ENCODE assay signal across 24 mouse cellular contexts in the genomic region with DNA sequence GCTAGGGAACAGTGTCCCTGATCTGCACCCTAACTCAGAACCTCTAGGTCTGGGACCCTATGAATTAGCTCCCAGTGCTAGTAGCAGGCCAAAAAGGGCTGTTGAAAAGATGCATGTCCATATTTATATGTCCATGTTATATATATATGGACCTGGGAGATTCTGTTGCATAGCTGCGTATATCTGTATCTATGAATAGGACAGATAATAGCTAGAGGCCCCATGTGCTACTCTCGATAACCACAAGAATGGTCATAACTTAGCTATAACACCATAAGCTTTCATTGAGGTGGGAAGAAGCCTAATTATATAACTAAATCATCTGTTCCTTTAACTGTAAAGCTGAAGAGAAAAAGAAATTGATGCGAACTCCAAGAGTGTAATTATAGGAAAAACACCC.
DNase-seq lines count a peak whose midpoint lies in the region; ATAC-seq and TF ChIP-seq lines count a peak whose summit lies in the region.
"Had no signal": no experiment of that assay in that cellular context is flagged by ENCODE, and none has a peak within 500 bp of the region (broad histone marks: within the 10 kb centered on the region; RNA-seq: fewer than 3 reads in every experiment).

No protein-coding gene starts in this region.

- no peak overlapping the region for H3K4me3 ChIP-seq in liver, embryonic 14.5 days (ENCODE audit: insufficient read depth in 1 of 2, low read depth in 2 of 2, low read length in 2 of 2)
- H3K4me3 ChIP-seq: forebrain, embryonic 15.5 days; neural tube, embryonic 13.5 days had no signal

- peak; percentile 66 for TF ChIP-seq EP300 in liver, embryonic 14.5 days (IDR thresholded peaks at IDR 0.05; ENCODE audit: low read depth)

- no peak overlapping the region for H3K27ac ChIP-seq in liver, embryonic 14.5 days
- H3K27ac ChIP-seq: forebrain, embryonic 15.5 days; hindbrain, embryonic 14.5 days; lung, embryonic 15.5 days; stomach, postnatal 0 days had no signal

- peaks cover 5 to 18% of the 10 kb centered on the region in 2 experiments for H3K4me1 ChIP-seq in liver, embryonic 14.5 days (replicated peaks; ENCODE audit: control insufficient read depth in 2 of 2, insufficient read depth in 2 of 2, low read length in 1 of 2)

- intact Hi-C loops in left cerebral cortex, postnatal 10 days (cut with DNase I): loop anchor here (10.0 kb wide), 2 partner anchors 194 to 286 kb away; partner anchors contain the start of gene Leprot

- H3K36me3 ChIP-seq in liver, embryonic 14.5 days (replicated peaks; ENCODE audit: control insufficient read depth, insufficient read depth, low read depth): no peaks in the 10 kb centered on the region
- H3K36me3 ChIP-seq: forebrain, embryonic 15.5 days; heart, embryonic 15.5 days; lung, embryonic 15.5 days; midbrain, embryonic 13.5 days; neural tube, embryonic 13.5 days had no signal

- H3K9ac ChIP-seq in liver, embryonic 14.5 days (replicated peaks): no peak overlapping the region; the same call in 1 of the 2 replicates
- H3K9ac ChIP-seq: forebrain, embryonic 15.5 days; heart, embryonic 15.5 days; hindbrain, embryonic 14.5 days; lung, embryonic 15.5 days; neural tube, embryonic 13.5 days had no signal

- ATAC-seq in liver, embryonic 14.5 days (ENCODE audit: insufficient read depth): peak; percentile 49; the same call in 1 of the 2 replicates
- ATAC-seq in megakaryocyte-erythroid progenitor cell, adult 5-6 weeks (replicated peaks; ENCODE audit: low FRiP score, low TSS enrichment, poor library complexity, severe bottlenecking): peak; percentile 52
- ATAC-seq: forebrain, embryonic 15.5 days; intestine, postnatal 0 days; midbrain, embryonic 13.5 days had no signal

- WGBS in liver, embryonic 14.5 days (ENCODE audit: insufficient replicate concordance): 38% methylated on average over 3 of the region's 3 CpGs

- peak overlapping the region; percentile 29 for H3K4me2 ChIP-seq in liver, embryonic 14.5 days (ENCODE audit: low read depth)

- peaks cover 12% of the 10 kb centered on the region for H3K27me3 ChIP-seq in liver, embryonic 14.5 days (ENCODE audit: control insufficient read depth, insufficient read depth, low read length)
- H3K27me3 ChIP-seq: forebrain, embryonic 15.5 days; heart, embryonic 15.5 days; megakaryocyte, embryonic 14.5 days; midbrain, embryonic 13.5 days; neural tube, embryonic 13.5 days had no signal

- DNase-seq in kidney, adult 9 months: peak; percentile 14
- DNase-seq in kidney, postnatal 14 days: no peak
- peak; percentile 11 for DNase-seq in brain, adult 2 months (ENCODE audit: low read depth, low spot score)
- DNase-seq in liver, embryonic 14.5 days (ENCODE audit: low read depth in 3 of 3, low spot score in 3 of 3): peak in 2 of 3 experiments; percentile 27 to 42
- no peak for DNase-seq in lung, postnatal 10 days
- DNase-seq in left cerebral cortex, postnatal 10 days (ENCODE audit: extremely low spot score in 1 of 2, low spot score in 2 of 2): no peak
- DNase-seq: adrenal gland, postnatal 14 days; cerebellum, adult 18-20 months; cerebellum, postnatal 10 days; heart, postnatal 36 days; left cerebral cortex, postnatal 4 days; right cerebral cortex, postnatal 4 days; thymus, adult 18-20 months; thymus, postnatal 25 days had no signal

- TF ChIP-seq CTCF in liver, embryonic 14.5 days (IDR thresholded peaks at IDR 0.05; ENCODE audit: low read depth): no peak

- H3K9me3 ChIP-seq in liver, embryonic 14.5 days (ENCODE audit: control insufficient read depth, low read length): no peaks in the 10 kb centered on the region
- H3K9me3 ChIP-seq: forebrain, embryonic 15.5 days; heart, embryonic 15.5 days; lung, embryonic 15.5 days; megakaryocyte, embryonic 14.5 days; midbrain, embryonic 13.5 days; neural tube, embryonic 13.5 days had no signal

Comparison
In these comparisons a context has a peak if more than half of its experiments do, and no peak if none do; other contexts are left out.
1. DNase-seq: peak in kidney, adult 9 months (single experiment), brain, adult 2 months (single experiment) and liver, embryonic 14.5 days (2 of 3); none in kidney, postnatal 14 days (single experiment), lung, postnatal 10 days (single experiment) and left cerebral cortex, postnatal 10 days (0 of 2).